Comparison of ENCODE assay signal across 20 mouse cellular contexts in genomic region chr12:107708812-107709211, GRCm38 (mm10).
"Had no signal": no experiment of that assay in that cellular context is flagged by ENCODE, and none has a peak within 500 bp of the region (broad histone marks: within the 10 kb centered on the region; RNA-seq: fewer than 3 reads in every experiment).

No protein-coding gene starts in this region.

- H3K9ac ChIP-seq: limb, embryonic 13.5 days; liver, embryonic 12.5 days; liver, embryonic 15.5 days; lung, embryonic 15.5 days; neural tube, embryonic 13.5 days had no signal

- ATAC-seq: liver, embryonic 12.5 days had no signal

- DNase-seq: kidney, adult 2 months; kidney, postnatal 25 days; layer of hippocampus, adult 9-11 months; liver; lung, adult 18-20 months; midbrain, embryonic 14.5 days; thymus, adult 2 months; thymus, postnatal 14 days; thymus, postnatal 4 days had no signal

- H3K4me3 ChIP-seq: layer of hippocampus, adult 2 months; limb, embryonic 10.5 days; limb, embryonic 13.5 days; liver, embryonic 12.5 days; liver, embryonic 15.5 days; lung, embryonic 15.5 days; neural tube, embryonic 13.5 days had no signal

- H3K9me3 ChIP-seq: limb, embryonic 10.5 days; liver, embryonic 15.5 days had no signal

- H3K4me1 ChIP-seq: liver, embryonic 12.5 days; liver, embryonic 15.5 days; lung, embryonic 15.5 days had no signal

- H3K27ac ChIP-seq: kidney, postnatal 0 days; layer of hippocampus, adult 2 months; limb, embryonic 10.5 days; limb, embryonic 13.5 days; liver, embryonic 12.5 days; liver, embryonic 15.5 days; lung, embryonic 15.5 days; macrophage; neural tube, embryonic 13.5 days; stomach, postnatal 0 days had no signal

- H3K4me2 ChIP-seq: limb, embryonic 13.5 days; liver, embryonic 12.5 days; liver, embryonic 15.5 days; lung, embryonic 15.5 days; midbrain, embryonic 11.5 days; neural tube, embryonic 13.5 days had no signal

- H3K27me3 ChIP-seq: liver, embryonic 12.5 days; liver, embryonic 15.5 days; lung, embryonic 15.5 days; neural tube, embryonic 13.5 days had no signal

- H3K36me3 ChIP-seq: limb, embryonic 10.5 days; limb, embryonic 13.5 days; liver, embryonic 12.5 days; liver, embryonic 15.5 days; lung, embryonic 15.5 days; neural tube, embryonic 13.5 days had no signal
